Mouse (Mus musculus) myocyte (in vitro differentiated cells): ENCODE data around the gene Cyp4x1.

Experiments
- E2F4 ChIP-seq: IDR thresholded peaks from one replicate; pipeline ENCODE4 v1.6.1; 2011; ENCODE audit warnings: mild to moderate bottlenecking, control low read depth, moderate library complexity; ENCODE audit not compliant: insufficient read depth
- MAX ChIP-seq: IDR thresholded peaks from one replicate; pipeline ENCODE4 v1.6.1; 2011; ENCODE audit warnings: low read depth, mild to moderate bottlenecking, control low read depth
- MYOD1 ChIP-seq, 3 experiments: IDR thresholded peaks; one replicate each; pipeline ENCODE4 v1.6.1; 2011; ENCODE audit warnings: control low read depth in 2 of 3, low read depth in 2 of 3, mild to moderate bottlenecking in 2 of 3, moderate library complexity in 1 of 3; ENCODE audit not compliant: insufficient read length in 2 of 3, control insufficient read depth in 1 of 3
- MYOG ChIP-seq, 3 experiments: IDR thresholded peaks; one replicate each; pipeline ENCODE4 v1.6.1; 2011; ENCODE audit warnings: control low read depth in 2 of 3, low read depth in 2 of 3, mild to moderate bottlenecking in 2 of 3; ENCODE audit not compliant: insufficient read length in 2 of 3, control insufficient read depth in 1 of 3, insufficient read depth in 1 of 3
- POLR2A ChIP-seq: IDR thresholded peaks from one replicate; pipeline ENCODE4 v1.6.1; 2011; ENCODE audit warnings: low read depth, mild to moderate bottlenecking, control low read depth, moderate library complexity; ENCODE audit not compliant: insufficient read length
- POLR2AphosphoS2 ChIP-seq: IDR thresholded peaks from one replicate; pipeline ENCODE4 v1.6.1; 2011; ENCODE audit warnings: low read depth, control low read depth; ENCODE audit not compliant: insufficient read length
- REST ChIP-seq: IDR thresholded peaks from one replicate; pipeline ENCODE4 v1.6.1; 2011; ENCODE audit warnings: mild to moderate bottlenecking, control low read depth, moderate library complexity; ENCODE audit not compliant: insufficient read depth, insufficient read length
- TCF12 ChIP-seq: IDR thresholded peaks from one replicate; pipeline ENCODE4 v1.6.1; 2011; ENCODE audit warnings: mild to moderate bottlenecking, control low read depth; ENCODE audit not compliant: poor library complexity, insufficient read depth, severe bottlenecking
- USF1 ChIP-seq: IDR thresholded peaks from one replicate; pipeline ENCODE4 v1.6.1; 2011; ENCODE audit warnings: low read depth, mild to moderate bottlenecking, control low read depth, moderate library complexity

DNA sequence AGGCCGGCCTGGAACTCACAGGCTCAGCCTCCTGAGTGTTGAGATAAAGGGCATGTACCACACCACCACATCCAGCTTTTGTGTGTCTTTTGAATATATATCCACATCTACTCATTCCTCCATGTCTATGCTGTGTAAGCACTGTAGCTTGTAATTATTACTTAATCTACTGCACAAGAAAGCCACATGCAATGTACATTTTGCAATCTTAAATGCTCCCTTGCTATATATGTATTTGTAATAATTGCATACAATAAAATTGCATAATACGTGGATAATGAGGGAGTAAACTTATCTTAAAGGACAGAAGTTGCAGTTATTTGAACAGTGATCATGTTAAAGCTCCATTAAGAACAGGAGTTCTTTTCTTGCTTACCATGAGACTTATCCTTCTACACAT, 12.9 kb downstream of the Cyp4x1 start:
- TF ChIP-seq POLR2A, result no peak
- no peak for TF ChIP-seq USF1
- TF ChIP-seq TCF12, result no peak
- no peak for TF ChIP-seq MAX
- TF ChIP-seq POLR2AphosphoS2, result no peak
- no peak for TF ChIP-seq REST
- TF ChIP-seq MYOD1 (IDR thresholded peaks at IDR 0.05; ENCODE audit: control insufficient read depth in 1 of 3, insufficient read length in 2 of 3, low read depth in 2 of 3), result no peak
- TF ChIP-seq MYOG (IDR thresholded peaks at IDR 0.05; ENCODE audit: control insufficient read depth in 1 of 3, insufficient read depth in 1 of 3, insufficient read length in 2 of 3, low read depth in 2 of 3), result no peak
- TF ChIP-seq E2F4, result no peak
